Mouse (Mus musculus) CH12F3 (cell line): ENCODE results near the gene Ints6l.

Source experiments
- in situ Hi-C: fragments of 300-500 bp; cut with MboI; formaldehyde crosslinking; loops from 2 replicates; pipeline ENCODE4 v1.14.3; 2020; ENCODE audit warnings: low sequenced_read_pairs

Ints6l gene

DNA sequence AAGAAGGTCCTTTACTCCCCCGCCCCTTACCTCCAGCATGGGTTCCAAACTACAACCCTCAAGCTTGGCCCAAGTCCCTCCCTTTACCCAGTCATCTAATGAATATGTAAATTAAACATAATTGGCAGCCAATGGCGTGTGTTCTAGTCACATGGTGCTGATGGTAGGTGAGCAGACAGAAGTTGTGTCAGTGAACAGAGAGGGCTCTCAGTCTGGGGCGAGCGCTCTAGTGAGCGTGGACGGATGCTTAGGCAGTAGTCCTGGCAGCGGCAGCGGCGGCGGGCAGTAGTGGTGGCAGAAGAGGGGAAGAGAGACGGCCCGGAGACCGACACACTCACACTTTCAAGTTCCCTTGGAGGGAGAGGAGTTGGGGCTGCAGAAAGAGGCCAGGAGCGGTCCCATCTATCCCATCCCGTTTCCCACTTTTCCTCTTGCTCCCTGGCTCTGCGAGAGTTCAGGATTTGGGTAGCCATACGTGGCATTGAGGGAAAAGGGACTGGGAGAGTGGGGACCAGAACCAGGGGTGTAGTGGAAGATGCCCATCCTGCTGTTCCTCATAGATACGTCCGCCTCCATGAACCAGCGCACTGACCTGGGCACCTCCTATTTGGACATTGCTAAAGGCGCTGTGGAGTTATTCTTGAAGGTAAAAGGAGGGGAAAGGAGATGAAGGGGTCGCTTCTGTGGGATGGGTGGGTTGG, at the start of gene Ints6l:
Gene Ints6l (plus strand): TSS at position 187 of the 701 bp plus-strand sequence.
- in situ Hi-C loops = no loop called here

DNA sequence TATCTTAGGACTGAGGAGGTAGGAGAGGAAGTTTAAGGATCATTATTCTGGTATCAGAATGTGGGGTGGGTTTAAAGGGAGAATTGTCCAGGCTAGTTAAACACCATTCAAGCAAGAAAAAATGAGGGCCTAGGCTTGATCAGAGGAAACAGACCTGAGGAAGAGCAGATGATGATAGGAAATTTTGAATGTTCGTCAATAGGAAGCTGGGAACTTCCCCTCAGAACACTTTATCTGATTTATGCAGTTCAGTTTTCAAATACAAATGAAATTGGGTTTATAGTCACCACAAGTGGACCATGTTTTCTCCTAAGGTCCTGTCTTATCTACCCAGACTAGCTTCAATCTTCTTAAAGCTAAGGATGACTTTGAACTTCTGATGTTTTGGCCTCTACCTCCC, 49.2 kb upstream of the Ints6l start:
- in situ Hi-C loops = no loop called here

DNA sequence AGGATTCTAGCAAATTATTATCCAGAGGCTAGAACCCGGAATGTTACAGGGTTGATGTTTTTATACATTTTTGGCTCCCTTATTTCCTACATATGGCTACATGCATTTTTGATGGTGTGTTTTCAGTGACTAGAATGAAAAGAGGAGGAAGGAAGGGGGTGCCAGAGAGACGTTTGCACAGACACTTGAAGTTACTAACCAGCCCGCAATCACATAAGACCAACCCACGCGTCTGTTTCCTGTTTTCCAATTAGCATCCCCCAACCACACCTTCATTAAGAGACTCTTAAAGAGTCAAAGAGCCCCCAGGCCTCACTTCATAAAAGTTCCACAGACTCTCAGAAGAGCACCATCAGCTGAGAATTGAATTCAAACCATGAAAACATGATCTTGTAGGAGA, 48.5 kb upstream of the Ints6l start:
- in situ Hi-C loops = no loop called here

DNA sequence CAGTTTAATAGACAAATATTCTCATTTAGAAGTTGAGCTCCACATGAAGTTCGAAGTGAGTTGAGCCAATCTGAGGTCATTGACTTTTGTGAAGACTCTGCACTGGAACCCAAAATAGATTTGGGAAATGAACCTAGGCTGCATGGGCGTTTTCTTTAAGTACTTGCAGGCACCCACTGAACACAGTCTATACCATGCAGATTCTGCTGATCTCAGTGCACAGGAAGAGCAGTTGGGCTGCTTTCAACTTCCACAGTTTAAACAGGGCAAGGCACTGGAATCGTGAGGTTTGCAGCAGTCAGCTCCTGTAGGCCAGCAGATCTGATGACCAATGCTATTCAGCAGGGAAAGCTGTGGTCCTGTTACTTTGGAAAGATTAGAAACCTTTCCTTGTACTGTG, 38.4 kb upstream of the Ints6l start:
- in situ Hi-C loops = no loop called here

DNA sequence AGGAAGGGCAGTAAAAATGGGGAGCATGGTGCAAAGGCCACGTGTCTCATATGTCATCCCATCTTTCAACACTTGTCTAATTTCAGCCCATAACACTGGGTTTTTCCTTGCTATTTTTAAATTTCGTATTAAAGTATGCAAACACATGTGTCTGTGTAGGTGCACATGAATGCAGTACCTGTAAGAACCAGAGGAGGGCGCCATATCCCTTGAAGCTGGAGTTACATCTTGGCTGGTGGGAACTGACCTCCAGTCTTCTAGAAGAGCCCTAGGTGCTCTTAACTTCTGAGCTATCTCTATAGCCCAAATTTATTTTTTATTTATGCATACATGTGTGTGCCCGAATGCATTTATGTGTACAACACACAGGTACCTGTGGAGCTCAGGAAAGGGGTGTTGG, 37.1 kb upstream of the Ints6l start:
- in situ Hi-C loops = no loop called here

DNA sequence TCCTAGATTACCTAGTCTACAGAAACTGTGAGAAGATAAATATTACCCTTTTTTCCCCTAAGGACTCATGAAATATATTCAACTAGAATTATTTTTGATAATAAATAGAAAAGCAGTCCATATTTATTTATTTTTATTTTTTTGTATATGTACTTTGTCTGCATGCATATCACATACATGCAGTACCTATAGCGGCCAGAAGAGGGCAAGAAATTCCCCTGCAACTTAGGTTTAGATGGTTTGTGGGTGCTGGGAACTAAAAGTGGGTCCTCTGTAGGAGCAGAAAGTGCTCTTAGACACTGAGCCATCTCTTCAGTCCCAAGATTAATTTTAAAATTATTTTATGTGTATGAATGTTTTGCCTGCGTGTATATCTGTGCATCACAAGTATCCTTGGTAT, 24.1 kb upstream of the Ints6l start:
- in situ Hi-C loops = no loop called here

DNA sequence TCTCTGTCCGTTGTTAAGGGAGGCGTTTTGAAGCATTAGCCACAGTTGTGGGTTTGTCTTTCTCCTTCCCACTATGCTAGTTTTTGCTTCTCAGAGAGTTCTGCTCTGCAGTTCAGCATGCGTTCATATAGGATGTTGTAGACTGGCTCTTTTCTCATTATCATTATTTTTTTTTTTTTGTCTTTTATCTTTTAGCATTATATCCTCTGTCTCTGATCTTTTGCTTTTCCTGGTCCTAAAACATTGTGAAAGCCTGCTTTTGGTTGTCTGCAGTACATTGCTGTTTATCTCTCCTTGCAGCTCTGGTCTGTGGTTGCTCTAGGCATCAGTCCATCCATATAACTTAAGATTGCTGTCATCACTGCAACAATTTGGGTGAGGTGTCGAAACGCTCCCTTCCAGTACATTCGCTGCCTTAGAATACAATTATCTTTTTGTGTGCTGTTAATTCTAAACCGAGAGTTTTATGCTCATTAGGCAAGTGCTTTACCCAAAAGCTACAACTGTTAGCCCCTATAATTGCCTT, 18.8 kb upstream of the Ints6l start:
- in situ Hi-C loops = no loop called here

DNA sequence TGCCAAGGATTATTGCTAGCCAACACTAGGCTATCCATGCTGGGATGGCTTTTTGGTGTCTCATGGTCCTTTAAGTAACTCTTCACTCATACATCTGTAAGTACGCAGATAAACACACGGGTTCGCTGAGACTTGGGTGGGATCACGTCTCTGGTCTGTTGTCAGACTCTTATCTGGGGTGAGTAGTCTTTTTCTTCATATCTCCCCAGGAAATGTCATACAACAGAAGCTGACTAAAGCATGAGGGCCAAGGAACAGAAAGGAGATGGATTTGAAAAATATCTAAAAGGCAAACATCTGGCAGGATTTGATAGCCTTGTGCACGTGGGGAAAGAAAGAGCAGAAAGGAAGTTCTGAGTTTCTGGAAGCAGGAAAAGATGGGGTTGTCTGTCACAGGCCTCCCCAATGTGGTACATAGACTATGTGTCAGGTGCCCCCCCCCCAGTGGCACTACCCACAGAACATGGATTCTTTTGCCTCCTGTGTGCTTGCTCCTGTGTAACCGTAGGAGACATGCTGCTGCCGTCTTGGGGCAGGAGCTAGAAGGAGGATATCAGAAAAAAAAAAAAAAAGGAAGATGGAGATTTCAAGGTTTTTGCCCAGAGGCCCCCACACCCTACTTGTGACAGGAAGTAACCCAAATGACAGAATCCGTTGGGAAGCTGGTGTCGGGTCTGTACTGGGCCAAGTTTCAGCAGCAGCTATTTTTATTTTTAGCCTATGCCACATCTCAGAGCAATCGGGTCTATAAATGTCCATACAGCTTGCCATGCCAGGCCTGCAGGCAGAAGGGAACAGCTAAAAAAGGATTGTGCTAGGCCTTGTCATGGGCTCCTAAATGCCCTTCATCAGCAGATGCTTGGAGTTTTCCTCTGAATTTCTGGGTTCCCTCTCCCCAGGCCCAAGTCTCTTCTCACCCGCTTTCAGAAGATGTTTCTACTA, 7.9 kb upstream of the Ints6l start:
- in situ Hi-C loops = no loop called here

DNA sequence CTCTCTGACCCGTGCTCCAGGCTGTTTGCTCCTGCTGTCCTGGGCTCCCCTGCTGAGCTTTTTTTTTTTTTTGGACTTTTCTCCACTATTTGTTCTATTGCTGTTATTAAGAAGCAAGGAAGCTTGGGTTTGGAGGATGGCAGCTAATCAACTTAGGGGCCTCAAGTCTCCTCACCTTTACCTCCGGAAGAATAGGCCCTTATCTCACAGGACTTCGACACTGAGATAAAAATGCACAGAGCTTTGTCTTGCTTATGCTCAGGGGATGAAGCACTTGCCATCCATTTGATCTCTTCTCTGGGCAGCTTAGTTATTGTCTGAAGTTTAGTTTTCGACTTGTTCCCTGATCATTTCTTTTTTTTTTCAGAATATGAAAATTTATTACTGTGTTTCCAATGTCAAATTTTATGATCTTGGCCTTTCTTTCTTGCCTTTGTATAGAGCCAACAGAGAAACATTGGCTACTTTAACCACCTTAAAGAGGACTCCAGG, 7.1 kb upstream of the Ints6l start, which contains the start of gene Gm2174:
Gene Gm2174 (plus strand): TSS at position 442 of the 492 bp plus-strand sequence.
- in situ Hi-C loops = no loop called here

DNA sequence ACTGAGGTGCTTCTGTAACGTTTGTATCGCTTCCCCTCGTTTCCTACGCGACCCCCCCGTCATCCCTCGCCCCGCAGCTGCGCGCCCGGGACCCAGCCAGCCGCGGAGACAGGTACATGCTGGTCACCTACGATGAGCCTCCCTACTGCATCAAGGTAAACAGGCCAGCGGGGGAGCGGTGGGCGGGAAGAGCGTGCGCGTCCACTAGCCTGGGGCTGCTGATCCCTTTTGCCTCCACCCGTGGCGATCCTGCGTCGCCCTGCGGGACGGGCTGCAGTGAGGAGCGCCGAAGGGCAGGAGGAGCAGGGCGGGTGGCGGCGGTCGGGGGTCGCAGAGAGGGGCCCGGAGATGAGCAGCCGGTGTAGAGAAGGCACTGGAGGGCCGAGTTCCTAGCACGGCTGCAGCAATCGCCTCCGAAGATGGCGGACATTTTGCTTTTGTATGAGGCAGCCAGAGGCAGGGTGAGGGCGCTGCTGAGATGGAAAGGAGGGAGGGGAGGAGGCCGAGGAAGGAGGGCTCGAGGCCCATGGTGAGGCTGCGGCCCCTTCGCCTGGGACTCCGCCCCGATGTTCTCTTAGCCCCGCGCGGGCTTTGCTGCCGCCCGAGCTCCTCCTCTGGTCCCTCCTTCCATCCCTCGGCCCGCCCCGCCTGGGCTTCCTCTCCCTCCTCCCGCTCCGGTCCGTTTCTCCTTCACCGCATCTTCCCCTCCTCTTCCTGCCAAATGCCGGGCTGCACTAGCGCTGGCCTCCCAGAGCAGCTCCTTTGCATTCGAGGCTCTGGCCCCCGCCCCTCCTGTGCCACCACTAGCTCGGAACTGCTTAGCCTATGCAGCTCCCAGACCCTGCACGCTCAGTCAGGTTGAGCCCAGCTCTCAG, 952 bp downstream of the Ints6l start:
- in situ Hi-C loops = no loop called here

DNA sequence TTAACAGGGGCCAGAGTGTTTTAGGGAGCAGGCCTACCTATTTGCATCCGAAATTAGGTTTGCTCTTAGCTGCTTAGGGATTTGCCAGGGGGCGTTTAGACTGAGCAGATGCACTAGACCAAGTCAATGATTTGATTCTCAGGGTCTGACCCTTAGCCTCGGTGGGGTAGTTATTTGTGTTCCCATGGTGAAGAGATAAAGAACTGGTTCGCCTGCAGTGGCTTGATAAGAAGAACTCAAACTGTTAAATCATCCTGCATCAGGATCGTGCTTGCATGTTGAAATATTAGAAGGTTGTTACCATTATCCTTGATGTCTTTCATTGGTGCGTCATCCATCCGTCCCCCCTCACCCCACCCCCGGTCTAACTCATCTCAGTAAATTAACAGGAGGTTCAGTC, 1.7 kb downstream of the Ints6l start:
- in situ Hi-C loops = no loop called here

DNA sequence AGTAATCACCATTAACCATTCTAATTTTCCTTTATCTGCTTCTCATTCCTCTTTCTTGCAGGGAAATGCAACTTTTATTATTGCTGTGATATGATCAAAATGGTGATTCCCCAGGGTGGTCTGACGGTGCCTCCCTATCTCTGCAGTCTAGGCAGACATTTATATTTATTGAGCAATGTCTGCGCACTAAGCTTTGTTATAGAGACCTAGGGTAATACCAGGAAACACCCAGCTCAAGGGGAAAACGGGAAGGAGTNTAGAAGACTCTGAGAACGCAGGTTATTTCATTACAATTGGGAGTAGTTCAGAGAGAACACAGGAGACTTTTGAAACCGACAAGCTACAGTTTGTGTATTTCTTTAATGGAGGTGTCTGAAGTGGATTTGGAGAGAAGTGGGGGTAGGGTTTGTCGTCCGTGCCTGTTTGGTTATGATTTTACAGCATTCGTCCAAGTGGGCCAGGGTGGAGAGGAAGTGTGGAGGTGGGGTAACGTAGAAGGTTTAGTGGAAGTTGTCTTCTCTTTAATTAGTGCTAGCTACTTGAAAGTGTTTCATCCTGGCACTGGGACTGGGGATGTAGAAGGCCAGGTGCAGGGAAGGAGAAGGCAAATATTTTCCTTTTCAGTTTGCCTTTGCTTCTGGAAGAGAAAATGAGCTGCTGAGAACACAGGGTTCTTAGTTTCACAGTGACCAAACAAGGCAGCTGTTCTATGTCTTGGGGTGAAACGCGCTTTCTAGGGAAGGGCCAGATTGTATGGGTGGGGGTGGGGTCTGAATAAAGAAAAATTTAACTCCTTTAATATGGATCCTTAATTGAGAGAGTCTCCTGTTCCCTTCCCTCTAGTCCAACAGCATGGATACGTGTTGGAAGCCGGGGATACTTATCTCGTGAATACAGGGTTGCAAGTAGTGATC, 7.6 kb downstream of the Ints6l start:
- in situ Hi-C loops = no loop called here

DNA sequence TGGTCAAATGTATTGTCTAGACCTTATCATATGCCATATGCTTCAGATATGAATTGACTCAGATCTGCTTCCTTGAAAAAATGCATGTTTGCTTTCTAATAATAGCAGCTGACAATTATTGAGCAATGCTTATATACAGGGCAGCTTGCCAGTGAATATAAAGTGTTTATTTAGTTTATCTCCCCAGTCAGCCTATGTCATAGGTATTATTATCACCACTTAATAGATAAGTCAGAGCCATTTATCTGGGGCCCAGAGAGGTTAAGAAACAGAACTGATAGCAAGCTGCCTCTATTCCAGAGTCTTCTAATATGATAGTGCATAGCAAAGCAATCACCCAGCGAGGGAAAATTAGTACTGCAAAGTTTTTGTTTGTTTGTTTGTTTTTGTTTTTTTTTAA, 10.2 kb downstream of the Ints6l start:
- in situ Hi-C loops = no loop called here

DNA sequence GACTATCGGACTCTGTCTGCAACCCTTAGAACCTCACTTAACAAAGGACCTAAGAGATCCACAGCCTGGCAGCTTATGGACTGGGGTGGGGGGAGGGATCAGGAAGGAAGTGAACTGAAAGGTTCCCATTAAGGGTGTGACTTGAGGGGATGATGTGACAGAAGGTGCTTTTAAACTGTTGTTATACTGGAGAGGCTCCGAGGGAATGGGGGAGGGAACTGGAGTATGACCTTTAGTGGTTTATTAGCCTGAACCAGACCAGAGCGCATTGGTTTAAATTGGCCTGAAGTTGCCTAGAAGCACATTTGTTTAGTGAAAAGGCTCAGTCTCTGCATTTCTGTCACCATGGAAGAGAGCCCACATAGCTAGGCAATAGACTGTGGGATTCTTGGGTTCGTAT, 13.0 kb downstream of the Ints6l start:
- in situ Hi-C loops = no loop called here

DNA sequence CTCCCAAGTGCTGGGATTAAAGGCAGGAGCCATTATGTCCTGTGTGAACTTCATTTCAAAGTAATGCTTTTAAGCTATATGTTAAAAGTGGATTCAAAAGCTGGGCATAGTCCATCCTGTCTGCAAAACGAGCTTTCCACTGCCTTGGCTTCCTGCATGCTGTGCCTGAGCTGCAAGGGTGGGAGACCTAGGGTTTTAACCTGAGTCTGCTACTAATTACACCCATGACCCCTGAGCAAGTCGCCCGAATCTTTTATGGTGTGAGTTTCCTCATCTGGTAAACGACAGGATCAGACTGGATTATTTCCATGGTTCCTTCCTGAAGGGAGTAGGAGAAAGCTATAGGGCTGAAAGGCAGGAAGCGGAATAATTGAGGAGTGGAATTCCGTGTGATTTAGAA, 13.8 kb downstream of the Ints6l start:
- in situ Hi-C loops = no loop called here

DNA sequence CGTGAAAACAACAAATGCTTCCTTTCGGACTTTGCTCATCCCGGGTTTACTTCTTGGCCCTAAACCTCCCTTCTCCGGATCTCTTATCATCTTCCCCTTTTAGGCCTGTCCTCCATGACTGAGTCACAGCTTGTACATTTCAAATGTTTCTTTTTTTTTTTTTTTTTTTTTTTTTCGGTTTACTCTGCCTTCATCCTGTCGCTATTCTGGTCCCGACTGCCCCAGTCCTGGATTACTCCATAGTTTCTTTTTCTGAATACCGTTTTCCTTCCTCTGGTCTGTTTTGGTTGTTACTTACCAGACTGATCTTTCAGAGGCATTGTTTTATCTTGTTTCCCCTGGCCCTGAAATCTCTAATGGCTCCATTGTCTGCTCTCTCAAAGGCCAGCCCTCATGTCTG, 19.4 kb downstream of the Ints6l start:
- in situ Hi-C loops = no loop called here

DNA sequence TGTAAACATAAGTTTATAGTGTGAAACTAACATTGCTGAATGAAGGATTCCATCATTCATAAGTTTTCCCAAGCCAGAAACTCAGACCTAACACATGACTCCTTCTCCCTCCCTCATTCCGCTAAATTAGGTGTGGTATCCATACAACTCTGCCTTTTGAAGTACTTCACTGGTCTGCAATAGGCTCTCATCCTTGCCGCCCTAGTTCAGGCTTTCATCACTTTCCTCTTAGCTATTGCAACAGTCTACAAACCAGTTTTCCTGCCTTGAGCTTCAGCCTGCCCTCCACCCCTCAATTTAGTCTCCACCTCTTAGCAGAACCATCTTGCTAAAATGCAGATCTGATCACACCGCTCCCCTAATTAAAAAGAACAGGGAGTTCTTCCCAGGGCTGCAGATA, 22.9 kb downstream of the Ints6l start:
- in situ Hi-C loops = no loop called here

DNA sequence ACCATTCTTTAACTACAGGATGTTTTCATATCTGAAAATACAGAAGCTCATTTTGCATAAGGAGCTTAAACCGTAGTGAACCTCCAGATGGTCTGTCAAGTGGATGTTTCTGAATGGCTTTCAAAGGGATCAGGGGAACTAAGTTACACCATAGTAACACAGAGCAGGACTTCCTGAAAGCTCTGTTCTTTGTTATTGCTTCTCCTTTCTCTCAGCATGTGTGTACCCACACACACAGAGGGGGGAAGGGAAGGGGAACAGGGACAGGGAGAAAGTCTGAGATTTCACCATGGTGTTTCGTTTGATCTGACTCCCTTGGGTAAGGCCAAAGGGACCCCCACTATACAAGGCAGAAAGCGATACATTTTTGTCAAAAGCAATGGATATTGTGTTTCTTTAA, 27.2 kb downstream of the Ints6l start:
- in situ Hi-C loops = no loop called here

DNA sequence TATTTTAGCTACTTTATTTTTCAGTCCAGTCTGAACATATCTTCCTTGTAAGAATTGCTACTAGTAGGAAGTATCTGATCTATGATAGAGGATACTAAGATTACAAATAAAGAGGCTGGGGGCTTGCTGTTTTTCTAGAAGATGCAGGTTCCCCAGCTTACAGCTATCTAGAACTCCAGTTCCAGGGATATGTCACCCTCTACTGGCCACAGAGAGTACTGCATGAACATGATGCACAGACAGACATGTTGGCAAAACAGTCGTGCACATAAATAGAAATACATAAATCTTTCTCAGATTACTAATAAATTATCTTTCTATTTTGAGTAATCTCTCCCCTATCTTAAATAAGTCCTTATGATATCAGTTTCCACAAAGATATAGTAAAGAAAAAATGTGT, 35.1 kb downstream of the Ints6l start:
- in situ Hi-C loops = no loop called here

DNA sequence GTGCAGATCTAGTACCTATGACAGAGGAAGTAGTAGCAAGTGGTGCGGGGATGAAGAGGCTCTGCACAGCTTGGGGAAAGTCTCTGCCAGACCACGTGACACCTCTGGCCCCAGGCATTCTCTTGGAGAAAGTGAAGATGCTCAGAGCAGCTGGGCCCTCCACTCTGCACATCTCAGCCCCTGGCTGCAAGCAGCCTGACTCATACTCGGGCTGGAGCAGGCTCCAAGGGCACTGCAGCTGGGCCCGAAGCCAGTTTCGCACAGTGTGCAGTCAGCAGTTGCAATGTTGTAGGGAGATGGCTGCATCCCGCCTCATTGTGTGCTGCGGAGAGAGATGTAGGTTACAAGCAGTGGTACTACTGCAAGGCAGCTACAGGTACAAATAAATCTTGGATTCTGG, 42.6 kb downstream of the Ints6l start:
- in situ Hi-C loops = no loop called here
